Mouse (Mus musculus) embryonic facial prominence, embryonic 13.5 days (tissue): Measurements from ENCODE around the gene Enthd1. TPM values are rescaled to one million over a fixed set of nuclear protein-coding genes. Genes with fewer than 3 reads are reported as not detected.
"Not testable (repeated sequence)": the region's sequence is repeated elsewhere in the genome, so short reads cannot be mapped to it uniquely, and the experiment has no call there.

Source experiments
- ATAC-seq: fragments of 200-750 bp; cut with Nextera tagmentation; 2 replicates; pipeline ENCODE4 v1.8.0; 2017; ENCODE audit warnings: low read depth; ENCODE audit not compliant: insufficient number of reproducible peaks, insufficient read depth, low FRiP score, low TSS enrichment
- H3K27ac ChIP-seq: fragments of 300-500 bp; sonication (generic); 2 replicates; pipeline ENCODE4 v1.5.1; 2015; ENCODE audit warnings: moderate library complexity, mild to moderate bottlenecking, inconsistent platforms
- H3K27me3 ChIP-seq: fragments of 300-500 bp; sonication (generic); 2 replicates; pipeline ENCODE4 v1.6.1; 2015; ENCODE audit warnings: mild to moderate bottlenecking, inconsistent platforms
- H3K36me3 ChIP-seq: fragments of 300-500 bp; sonication (generic); 2 replicates; pipeline ENCODE4 v1.6.1; 2015; ENCODE audit warnings: mild to moderate bottlenecking, inconsistent platforms
- H3K4me1 ChIP-seq: fragments of 300-500 bp; sonication (generic); 2 replicates; pipeline ENCODE4 v1.6.1; 2015; ENCODE audit warnings: inconsistent platforms
- H3K4me2 ChIP-seq: fragments of 300-500 bp; sonication (generic); 2 replicates; pipeline ENCODE4 v1.6.1; 2015; ENCODE audit warnings: moderate library complexity, mild to moderate bottlenecking, inconsistent platforms
- H3K4me3 ChIP-seq: fragments of 300-500 bp; sonication (generic); 2 replicates; pipeline ENCODE4 v1.5.1; 2015; ENCODE audit warnings: mild to moderate bottlenecking, inconsistent platforms
- H3K9ac ChIP-seq: fragments of 300-500 bp; sonication (generic); 2 replicates; pipeline ENCODE4 v1.6.1; 2015; ENCODE audit warnings: mild to moderate bottlenecking, inconsistent platforms
- H3K9me3 ChIP-seq: fragments of 300-500 bp; sonication (generic); 2 replicates; pipeline ENCODE4 v1.6.1; 2016; ENCODE audit warnings: inconsistent platforms
- WGBS: fragments of 180-500 bp; shearing (Covaris S2); methylation state at CpG from one replicate; pipeline ENCODE4 v1.1.7; 2015; ENCODE audit warnings: mixed read lengths; 5-methylcytosine and 5-hydroxymethylcytosine counted together
- polyA plus RNA-seq: library from polyadenylated mRNA; unstranded; fragments of >200 nt; fragmentation: Nextera tagmentation; extraction: Ambion mirVana; gene quantifications from 2 replicates; pipeline ENCODE4 v1.2.1, GENCODE M21; 2015

Enthd1 gene
- polyA plus RNA-seq, 1 experiment from 2014 or later: not detected

- WGBS: 65% methylated on average over 6 of the region's 6 CpGs
Measured at GRCm38 (mm10) chr15:80592737-80593136, 27.8 kb upstream of the Enthd1 start.

GRCm38 (mm10) chr15:80590641-80591040 is 25.7 kb upstream of the Enthd1 start:
- Histone ChIP-seq H3K4me2 (no peak overlapping the region), H3K4me3 (no peak overlapping the region), H3K9ac (no peak overlapping the region), H3K4me1 (peaks cover 21% of the 10 kb centered on the region), H3K36me3 (no peaks in the 10 kb centered on the region), H3K27ac (no peak overlapping the region), H3K9me3 (no peaks in the 10 kb centered on the region), H3K27me3 (0 out of 2 replicates have a peak, but pooled peaks cover 3% of the 10 kb centered on the region)
- ATAC-seq: no peak
- 89% methylated on average over 5 of the region's 5 CpGs for WGBS

More at GRCm38 (mm10) chr15:80592737-80593136, 27.8 kb upstream of the Enthd1 start:
- peaks cover 19% of the 10 kb centered on the region for H3K4me1 ChIP-seq
- H3K4me2 ChIP-seq: no peak overlapping the region
- H3K27me3 ChIP-seq: 0 out of 2 replicates have a peak, but pooled peaks cover 3% of the 10 kb centered on the region
- H3K4me3 ChIP-seq: no peak overlapping the region
- no peak overlapping the region for H3K9ac ChIP-seq
- no peak overlapping the region for H3K27ac ChIP-seq
- H3K9me3 ChIP-seq: no peaks in the 10 kb centered on the region
- no peaks in the 10 kb centered on the region for H3K36me3 ChIP-seq
- no peak for ATAC-seq

GRCm38 (mm10) chr15:80586296-80586695 is 21.3 kb upstream of the Enthd1 start:
- Histone ChIP-seq H3K27me3 (0 out of 2 replicates have a peak, but pooled peaks cover 3% of the 10 kb centered on the region), H3K36me3 (no peaks in the 10 kb centered on the region), H3K9me3 (no peaks in the 10 kb centered on the region), H3K4me3 (no peak overlapping the region), H3K27ac (no peak overlapping the region), H3K4me2 (no peak overlapping the region), H3K9ac (no peak overlapping the region), H3K4me1 (peaks cover 11% of the 10 kb centered on the region)
- WGBS: 37% methylated on average over 4 of the region's 4 CpGs
- ATAC-seq: no peak

GRCm38 (mm10) chr15:80582581-80583495 is 17.9 kb upstream of the Enthd1 start:
- WGBS: 63% methylated on average over 20 of the region's 20 CpGs
- Histone ChIP-seq H3K27me3 (peaks cover 20% of the 10 kb centered on the region), H3K27ac (no peak overlapping the region), H3K9me3 (no peaks in the 10 kb centered on the region), H3K4me3 (no peak overlapping the region), H3K4me1 (peaks cover 11% of the 10 kb centered on the region), H3K36me3 (no peaks in the 10 kb centered on the region), H3K9ac (no peak overlapping the region), H3K4me2 (no peak overlapping the region)
- no peak for ATAC-seq

- not testable (repeated sequence) for H3K36me3 ChIP-seq, H3K4me1 ChIP-seq, H3K4me2 ChIP-seq, H3K4me3 ChIP-seq, H3K9me3 ChIP-seq, H3K9ac ChIP-seq, ATAC-seq, H3K27ac ChIP-seq
- 87% methylated on average over 1 of the region's 1 CpGs for WGBS
- H3K27me3 ChIP-seq: peaks cover 42% of the 10 kb centered on the region
Measured at GRCm38 (mm10) chr15:80580585-80580984, 15.6 kb upstream of the Enthd1 start.

GRCm38 (mm10) chr15:80579121-80579520 is 14.2 kb upstream of the Enthd1 start:
- Histone ChIP-seq H3K9me3 (no peaks in the 10 kb centered on the region), H3K4me1 (0 out of 2 replicates have a peak, but pooled peaks cover 7% of the 10 kb centered on the region), H3K27ac (no peak overlapping the region), H3K9ac (no peak overlapping the region), H3K36me3 (no peaks in the 10 kb centered on the region), H3K4me2 (no peak overlapping the region), H3K4me3 (no peak overlapping the region), H3K27me3 (peaks cover 42% of the 10 kb centered on the region)
- ATAC-seq: no peak
- 61% methylated on average over 3 of the region's 3 CpGs for WGBS

GRCm38 (mm10) chr15:80577166-80577960 is 12.4 kb upstream of the Enthd1 start:
- Histone ChIP-seq H3K36me3 (no peaks in the 10 kb centered on the region), H3K27me3 (peaks cover 50% of the 10 kb centered on the region), H3K4me3 (no peak overlapping the region), H3K4me1 (0 out of 2 replicates have a peak, but pooled peaks cover 3% of the 10 kb centered on the region), H3K9ac (no peak overlapping the region), H3K27ac (no peak overlapping the region), H3K4me2 (no peak overlapping the region), H3K9me3 (no peaks in the 10 kb centered on the region)
- no peak for ATAC-seq
- WGBS: 15% methylated on average over 22 of the region's 22 CpGs

- 75% methylated on average over 11 of the region's 11 CpGs for WGBS
- Histone ChIP-seq H3K4me3 (no peak overlapping the region), H3K4me2 (no peak overlapping the region), H3K9me3 (no peaks in the 10 kb centered on the region), H3K27me3 (peaks cover 50% of the 10 kb centered on the region), H3K9ac (no peak overlapping the region), H3K4me1 (0 out of 2 replicates have a peak, but pooled peaks cover 3% of the 10 kb centered on the region), H3K36me3 (no peaks in the 10 kb centered on the region), H3K27ac (no peak overlapping the region)
- ATAC-seq: no peak
Measured at GRCm38 (mm10) chr15:80576415-80576994, 11.5 kb upstream of the Enthd1 start.

GRCm38 (mm10) chr15:80575817-80576370 is 10.9 kb upstream of the Enthd1 start:
- no peak overlapping the region for H3K4me3 ChIP-seq
- WGBS: 89% methylated on average over 13 of the region's 13 CpGs
- ATAC-seq: no peak

GRCm38 (mm10) chr15:80574211-80575040 is 9.5 kb upstream of the Enthd1 start:
- no peaks in the 10 kb centered on the region for H3K9me3 ChIP-seq
- 91% methylated on average over 17 of the region's 17 CpGs for WGBS
- H3K27ac ChIP-seq: no peak overlapping the region
- H3K27me3 ChIP-seq: peaks cover 42% of the 10 kb centered on the region
- H3K4me3 ChIP-seq: no peak overlapping the region
- no peak for ATAC-seq
- H3K4me1 ChIP-seq: 0 out of 2 replicates have a peak, but pooled peaks cover 3% of the 10 kb centered on the region
- no peak overlapping the region for H3K9ac ChIP-seq
- no peaks in the 10 kb centered on the region for H3K36me3 ChIP-seq
- no peak overlapping the region for H3K4me2 ChIP-seq

More at GRCm38 (mm10) chr15:80575817-80576370, 10.9 kb upstream of the Enthd1 start:
- Histone ChIP-seq H3K36me3 (no peaks in the 10 kb centered on the region), H3K9me3 (no peaks in the 10 kb centered on the region), H3K27me3 (peaks cover 50% of the 10 kb centered on the region), H3K4me2 (no peak overlapping the region), H3K4me1 (0 out of 2 replicates have a peak, but pooled peaks cover 3% of the 10 kb centered on the region), H3K27ac (no peak overlapping the region), H3K9ac (no peak overlapping the region)
